Mouse (Mus musculus) cortical plate, adult 2 months (tissue): ENCODE results near the gene Golga4.

Experiments used
- CTCF ChIP-seq: fragments of 200-500 bp; IDR thresholded peaks from 2 replicates; pipeline ENCODE4 v1.5.1; 2011; ENCODE audit warnings: mild to moderate bottlenecking, control low read depth, low read length; ENCODE audit not compliant: insufficient read depth; ENCODE audit errors: extremely low read depth
- POLR2A ChIP-seq: fragments of 200-500 bp; IDR thresholded peaks from 2 replicates; pipeline ENCODE4 v1.6.1; 2011; ENCODE audit warnings: mild to moderate bottlenecking, low read length, control low read depth; ENCODE audit not compliant: insufficient read depth; ENCODE audit errors: extremely low read depth

DNA sequence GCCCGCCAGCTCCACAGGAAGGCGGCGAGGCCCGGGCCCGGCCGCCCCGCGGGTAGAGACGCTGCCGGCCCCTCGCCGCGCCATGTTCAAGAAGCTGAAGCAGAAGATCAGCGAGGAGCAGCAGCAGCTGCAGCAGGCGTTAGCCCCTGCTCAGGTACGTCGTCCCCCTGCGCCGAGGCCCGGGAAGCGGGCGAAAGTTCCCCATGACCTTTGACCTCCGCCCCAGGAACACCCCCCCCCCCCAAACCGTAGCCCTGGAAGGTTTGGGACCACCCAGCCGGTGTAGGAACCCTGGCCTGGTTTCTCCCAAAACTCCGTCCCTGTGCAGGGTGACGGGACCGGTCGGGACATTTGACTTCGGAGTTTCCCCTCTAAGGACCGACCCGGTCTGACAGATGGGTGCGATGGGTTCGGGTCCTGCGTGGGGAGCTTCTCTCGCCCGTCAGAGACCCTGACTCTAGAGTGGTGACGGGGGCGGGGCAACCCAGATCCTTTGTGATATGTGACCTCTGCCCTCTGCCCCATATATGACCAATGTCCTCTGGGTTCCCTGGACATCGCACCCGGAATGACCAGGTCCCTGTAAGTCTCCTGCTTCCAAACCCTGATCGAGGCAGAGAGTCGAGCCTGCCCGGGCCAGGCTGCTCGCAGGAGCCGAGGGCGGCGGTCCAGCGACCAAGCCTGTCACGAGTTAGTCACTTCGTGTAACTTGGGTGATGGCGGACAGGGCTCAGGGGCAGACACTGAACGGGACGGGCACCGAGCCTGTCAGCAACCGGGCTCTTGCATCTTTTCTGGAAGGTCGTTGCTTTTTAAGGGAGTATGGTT lies 551 bp downstream of the Golga4 start:
- TF ChIP-seq POLR2A (no peak), CTCF (no peak)
